Mouse (Mus musculus): ENCODE data around the gene 4930513O06Rik. TPM values are rescaled to one million over a fixed set of nuclear protein-coding genes. Genes with fewer than 3 reads are reported as not detected.

Gene 4930513O06Rik
- total RNA-seq (2017) = 3.5 TPM in 1 of 3 replicates, not detected in the others

DNA sequence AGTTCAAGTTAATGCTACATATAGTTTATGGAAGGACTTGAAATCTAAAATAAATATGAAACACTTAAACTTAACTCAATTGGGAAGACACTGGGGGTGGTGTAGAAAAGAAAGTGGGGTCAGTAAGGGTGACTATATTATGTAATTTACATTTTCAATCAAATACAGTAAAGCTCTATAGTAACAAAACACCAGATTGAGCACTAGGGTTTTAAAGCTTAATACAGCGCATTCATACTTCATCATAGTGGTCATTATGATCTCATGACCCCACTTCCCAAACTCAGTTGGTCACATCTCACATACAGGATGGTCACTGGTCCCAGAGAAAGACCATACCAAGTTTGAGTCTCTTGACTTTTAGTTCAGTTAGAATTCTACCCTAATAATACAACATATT lies at the start of gene 4930513O06Rik:
Gene 4930513O06Rik, plus strand, starts transcription at position 301 of the 400 bp plus-strand sequence.
- ATAC-seq (replicated peaks; ENCODE audit: insufficient number of reproducible peaks, low FRiP score, low TSS enrichment, poor library complexity, severe bottlenecking) = no peak

DNA sequence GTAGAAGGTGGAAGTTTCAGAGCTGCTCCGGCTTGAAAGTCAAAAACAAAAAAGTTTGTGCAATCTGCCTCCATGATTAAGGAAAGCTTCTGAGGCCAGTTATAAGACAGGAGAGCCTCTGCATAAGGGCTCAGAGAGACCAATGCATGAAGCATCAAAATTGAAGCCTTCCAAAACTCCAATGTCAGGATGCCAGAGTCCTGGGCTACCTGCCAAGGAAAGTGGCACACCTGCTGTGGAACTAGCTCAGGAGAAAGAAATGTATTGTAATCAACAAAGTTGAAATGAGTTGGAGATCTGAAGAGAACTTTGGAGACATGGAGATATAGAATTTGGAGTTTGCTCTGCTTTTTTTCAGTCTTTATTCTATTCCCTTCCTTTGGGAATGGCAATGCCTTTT lies 48.4 kb upstream of the 4930513O06Rik start:
- ATAC-seq (replicated peaks; ENCODE audit: insufficient number of reproducible peaks, low FRiP score, low TSS enrichment, poor library complexity, severe bottlenecking) = no peak

DNA sequence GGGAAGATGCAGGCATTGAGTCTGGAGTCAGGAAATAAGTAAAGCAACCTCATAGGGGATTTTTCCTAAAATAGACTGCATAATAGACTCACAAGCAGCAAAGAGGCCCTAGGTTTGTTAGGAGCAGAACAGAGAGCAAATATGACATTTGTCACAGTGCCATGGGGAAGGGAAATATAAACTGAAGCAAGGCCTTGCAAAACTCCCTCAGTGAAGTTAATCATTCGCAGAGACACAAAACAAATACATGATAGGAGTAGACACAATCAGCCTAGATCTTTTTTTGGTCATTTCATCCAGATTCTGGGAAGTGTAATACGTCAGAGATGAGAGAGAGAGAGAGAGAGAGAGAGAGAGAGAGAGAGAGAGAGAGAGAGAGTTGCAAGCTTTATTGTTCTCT lies 46.7 kb upstream of the 4930513O06Rik start:
- no peak for ATAC-seq (replicated peaks; ENCODE audit: insufficient number of reproducible peaks, low FRiP score, low TSS enrichment, poor library complexity, severe bottlenecking)

DNA sequence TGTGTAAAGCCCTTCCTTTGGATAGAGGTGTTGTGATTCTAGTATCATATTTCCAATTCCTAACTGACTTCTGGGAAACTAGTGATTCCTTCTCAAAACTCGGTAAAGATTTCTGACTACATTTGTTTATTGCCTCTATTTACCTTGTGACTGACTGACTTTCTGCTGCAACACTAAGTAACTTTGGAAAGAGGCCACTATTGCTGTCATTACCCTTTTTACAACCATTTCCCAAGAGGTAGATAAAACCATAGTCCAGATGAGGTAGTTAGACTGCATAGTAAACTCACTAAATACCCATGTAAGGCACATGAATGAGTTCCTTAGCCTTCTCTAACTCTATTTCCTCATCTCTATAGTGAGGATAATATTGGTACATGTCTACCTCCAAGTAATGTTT lies 44.9 kb upstream of the 4930513O06Rik start:
- no peak for ATAC-seq (replicated peaks; ENCODE audit: insufficient number of reproducible peaks, low FRiP score, low TSS enrichment, poor library complexity, severe bottlenecking)

DNA sequence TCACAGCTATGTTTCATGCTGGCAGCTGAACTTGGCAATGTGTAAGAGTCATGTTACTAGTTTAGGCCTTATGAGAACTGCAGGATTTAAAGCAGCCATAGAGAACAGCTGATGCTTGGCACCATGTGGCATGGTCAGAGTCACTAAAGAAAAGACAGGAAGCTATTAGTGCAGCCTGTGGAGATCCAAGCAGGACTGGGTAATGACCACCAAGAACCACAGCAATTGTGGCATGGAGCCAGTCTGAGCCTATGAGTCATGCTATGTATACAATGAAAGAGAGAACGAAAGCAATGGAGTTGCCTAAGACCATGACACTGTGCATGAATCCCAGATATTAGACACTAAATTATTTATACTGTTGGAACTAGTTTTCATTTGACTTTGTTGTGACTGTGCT lies 34.1 kb upstream of the 4930513O06Rik start:
- ATAC-seq (replicated peaks; ENCODE audit: insufficient number of reproducible peaks, low FRiP score, low TSS enrichment, poor library complexity, severe bottlenecking) = no peak

DNA sequence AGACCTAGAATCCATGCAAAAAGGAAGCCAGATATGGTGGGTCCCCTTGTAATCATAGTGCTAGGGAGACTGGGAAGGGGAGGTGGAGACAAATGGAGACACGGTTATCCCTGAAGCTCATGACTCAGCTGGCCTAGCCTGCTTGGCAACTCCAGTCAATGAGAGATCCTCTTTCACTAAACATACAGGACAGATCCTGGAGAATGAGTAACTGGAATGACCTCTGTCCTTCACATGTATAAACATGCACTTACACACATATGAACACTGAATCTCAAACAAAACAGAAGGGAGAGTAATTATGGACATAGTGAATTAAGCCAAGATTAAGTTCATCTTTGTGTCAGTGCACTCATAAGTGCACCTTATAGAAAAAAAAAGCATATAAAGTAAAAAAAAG lies 32.9 kb upstream of the 4930513O06Rik start:
- no peak for ATAC-seq (replicated peaks; ENCODE audit: insufficient number of reproducible peaks, low FRiP score, low TSS enrichment, poor library complexity, severe bottlenecking)

DNA sequence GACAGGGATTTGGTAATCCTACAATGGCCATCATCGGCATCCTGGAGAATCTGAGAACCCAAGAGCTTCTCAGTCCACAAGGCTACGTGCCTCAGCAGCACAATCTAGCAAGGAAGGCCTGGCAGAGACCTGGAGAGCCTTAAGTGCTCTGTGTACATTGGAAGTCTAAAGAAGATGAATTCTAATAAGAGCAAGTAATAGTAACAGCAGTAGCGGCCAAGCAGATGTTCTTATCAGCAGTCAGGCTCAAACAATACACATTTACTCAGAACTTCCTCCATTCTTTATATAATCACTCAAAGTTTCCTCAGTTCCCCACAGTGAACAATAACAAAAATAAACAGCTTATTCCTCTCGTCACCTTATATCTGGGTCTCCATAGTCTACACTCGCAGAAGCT lies 22.0 kb upstream of the 4930513O06Rik start:
- ATAC-seq (replicated peaks; ENCODE audit: insufficient number of reproducible peaks, low FRiP score, low TSS enrichment, poor library complexity, severe bottlenecking) = no peak

DNA sequence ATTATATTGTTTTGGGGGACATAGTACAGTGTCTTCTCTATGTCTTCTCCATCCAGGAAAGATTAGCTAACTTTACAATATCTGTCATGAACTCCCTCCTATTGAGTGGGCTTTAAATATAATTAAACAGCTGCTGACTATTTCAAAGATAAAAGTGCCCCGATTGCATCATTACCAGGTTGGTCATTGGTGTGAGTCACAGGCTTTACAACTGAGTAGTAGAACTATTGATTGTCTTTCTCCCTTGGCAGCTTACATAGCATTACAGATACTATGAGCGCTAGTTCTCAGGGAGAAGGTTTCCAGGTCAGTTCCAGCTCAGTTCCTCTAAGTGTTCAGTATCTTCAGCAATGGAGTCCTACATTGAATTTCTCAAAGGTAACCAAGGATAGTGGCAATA lies 7.5 kb upstream of the 4930513O06Rik start:
- ATAC-seq (replicated peaks; ENCODE audit: insufficient number of reproducible peaks, low FRiP score, low TSS enrichment, poor library complexity, severe bottlenecking) = no peak

DNA sequence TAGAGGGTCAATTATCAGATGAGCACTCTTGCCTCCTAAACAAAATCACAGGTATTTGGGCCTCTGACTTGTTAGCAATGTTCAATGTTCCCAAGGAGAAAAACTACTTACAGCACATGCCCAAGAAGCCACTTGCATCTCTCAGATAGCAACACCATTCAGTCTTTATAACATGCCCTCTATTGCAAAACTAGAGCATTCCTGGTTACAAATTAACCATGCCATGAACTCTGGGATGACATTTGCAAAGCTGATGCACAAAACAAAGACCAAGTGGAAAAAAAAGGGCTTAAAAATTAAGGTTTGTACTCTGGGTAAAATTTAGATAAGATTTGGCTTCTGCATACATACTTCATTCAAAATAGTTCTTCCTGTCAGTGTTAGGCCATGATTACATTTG lies 966 bp upstream of the 4930513O06Rik start, which contains the start of gene Serpina7:
Gene Serpina7, minus strand, starts transcription at position 160 of the 400 bp plus-strand sequence.
- no peak for ATAC-seq (replicated peaks; ENCODE audit: insufficient number of reproducible peaks, low FRiP score, low TSS enrichment, poor library complexity, severe bottlenecking)

DNA sequence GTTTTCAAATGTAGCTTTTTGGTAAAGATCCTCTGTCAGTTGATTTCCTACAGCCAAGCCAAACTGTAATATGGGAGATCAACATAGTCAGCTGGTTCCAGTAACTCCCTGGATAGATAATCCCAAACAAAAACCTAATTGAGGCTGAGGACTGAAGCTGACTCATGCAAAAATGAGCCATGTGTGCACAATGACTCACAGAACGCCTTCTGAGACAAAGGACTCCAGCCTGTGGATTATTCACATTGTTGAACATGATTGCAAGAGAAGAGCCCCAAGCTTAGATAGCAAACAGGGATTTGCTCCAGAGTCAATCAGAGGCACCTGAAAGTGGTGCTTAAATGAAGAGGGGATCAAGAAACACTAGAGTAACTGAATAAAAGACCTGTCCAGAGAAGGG lies 11.2 kb downstream of the 4930513O06Rik start:
- no peak for ATAC-seq (replicated peaks; ENCODE audit: insufficient number of reproducible peaks, low FRiP score, low TSS enrichment, poor library complexity, severe bottlenecking)

DNA sequence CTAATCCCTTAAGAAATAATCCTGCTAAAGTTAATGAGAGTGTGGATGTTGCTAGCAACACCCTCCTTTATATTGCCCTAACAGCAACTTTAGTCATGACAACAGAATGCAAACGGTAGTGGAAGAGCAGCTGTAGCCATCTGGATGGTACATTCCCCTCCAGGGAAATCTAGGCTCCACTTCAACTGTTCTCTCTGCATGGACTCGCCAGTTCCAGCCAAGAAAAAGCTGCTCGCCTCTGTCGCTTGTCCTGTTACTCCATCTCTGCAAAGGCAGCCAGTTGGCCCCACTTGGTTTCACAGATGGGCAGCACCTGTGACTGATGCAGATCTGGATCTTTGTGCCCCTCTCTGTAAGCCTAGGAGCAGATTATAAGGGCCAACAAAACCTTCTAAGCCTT lies 48.0 kb downstream of the 4930513O06Rik start:
- ATAC-seq (replicated peaks; ENCODE audit: insufficient number of reproducible peaks, low FRiP score, low TSS enrichment, poor library complexity, severe bottlenecking) = no peak

Other genes with a start within 250 kb of the 4930513O06Rik start
- gene Nrk, start 171.8 kb upstream of the 4930513O06Rik start, total RNA-seq (2017) = not detected in 3 replicates
- gene Serpina7, start 1.0 kb upstream of the 4930513O06Rik start, total RNA-seq (2017) = not detected in 3 replicates
- not detected in 3 replicates for gene 4933428M09Rik, start 93.0 kb downstream of the 4930513O06Rik start, total RNA-seq (2017)
- gene Mum1l1, start 123.8 kb downstream of the 4930513O06Rik start, total RNA-seq (2017) = not detected in 3 replicates
- gene Trap1a, start 247.4 kb downstream of the 4930513O06Rik start, total RNA-seq (2017) = not detected in 3 replicates